Mouse (Mus musculus): ENCODE results near the gene Fbxo31. TPM values are rescaled to one million over a fixed set of nuclear protein-coding genes. Genes with fewer than 3 reads are reported as not detected.

Fbxo31 gene
- polyA plus RNA-seq (2015; fragmentation: Nextera tagmentation; extraction: Ambion mirVana): 10.0 and 10.3 TPM in 2 replicates

DNA sequence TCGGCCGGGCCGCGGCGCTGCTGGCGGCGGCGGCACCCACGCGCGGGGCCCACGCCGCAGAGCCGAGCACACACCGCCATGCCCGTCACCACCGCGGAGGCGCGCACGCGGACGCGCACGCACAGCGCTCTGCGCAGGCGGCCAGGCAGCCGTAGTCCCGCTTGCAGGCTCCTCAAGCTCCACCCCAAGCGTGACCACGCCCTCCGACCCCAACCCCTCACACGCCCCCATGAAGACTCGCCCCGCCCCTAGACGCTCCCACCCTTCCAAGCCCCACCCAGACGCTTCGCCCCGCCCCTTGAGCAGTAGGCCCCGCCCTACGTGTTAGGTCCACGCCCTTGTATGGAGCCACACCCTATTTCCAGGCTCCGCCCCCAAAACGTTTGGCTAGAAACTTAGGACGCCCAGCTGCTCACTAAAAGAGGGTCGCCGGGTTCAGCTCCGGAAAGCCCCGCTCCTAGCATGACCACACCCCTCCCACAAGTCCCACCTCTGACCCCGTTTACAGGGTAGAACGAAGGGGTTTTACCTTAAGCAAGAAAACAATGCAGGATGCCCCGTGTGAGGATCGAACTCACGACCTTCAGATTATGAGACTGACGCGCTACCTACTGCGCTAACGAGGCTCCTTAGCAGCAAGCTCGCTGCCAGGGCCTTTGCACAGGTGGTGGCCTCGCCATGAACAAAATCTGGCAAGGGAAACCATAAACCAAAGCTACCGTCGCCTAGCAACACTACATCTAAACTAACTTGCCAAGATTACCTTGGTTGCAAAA lies at the start of gene Fbxo31:
TSS of gene Fbxo31 (minus strand) at position 131 of the 776 bp plus-strand sequence.

GRCm38 (mm10) chr8:121590203-121591177 lies 11.9 kb upstream of the Fbxo31 start, which contains the start of gene Map1lc3b:
Map1lc3b (plus strand) TSS chr8:121590361.

GRCm38 (mm10) chr8:121544276-121544785 lies 34.3 kb downstream of the Fbxo31 start, which contains the start of gene 1700018B08Rik:
1700018B08Rik (minus strand) TSS chr8:121544320.

Other genes with a start within 250 kb of the Fbxo31 start
- not detected in 2 replicates for gene 1700018B08Rik, start 34.5 kb downstream of the Fbxo31 start, polyA plus RNA-seq (2015; fragmentation: Nextera tagmentation; extraction: Ambion mirVana)
- gene Map1lc3b, start 11.6 kb upstream of the Fbxo31 start, polyA plus RNA-seq (2015; fragmentation: Nextera tagmentation; extraction: Ambion mirVana): 246 and 282 TPM in 2 replicates
- gene Zcchc14, start 74.1 kb upstream of the Fbxo31 start, polyA plus RNA-seq (2015; fragmentation: Nextera tagmentation; extraction: Ambion mirVana): 6.1 and 6.5 TPM in 2 replicates
- gene Jph3, start 150.8 kb upstream of the Fbxo31 start, polyA plus RNA-seq (2015; fragmentation: Nextera tagmentation; extraction: Ambion mirVana): 0.18 and 0.25 TPM in 2 replicates

Measured in urinary bladder, postnatal 0 days (tissue).